Mouse (Mus musculus): ENCODE measurements around the gene Rflna.
A peak's percentile ranks its signal among the peaks of the same experiment; 100 is the strongest.

Gene Rflna

GRCm38 (mm10) chr5:125002969-125003872, at the start of gene Rflna:
Gene Rflna, plus strand, starts transcription at chr5:125003221.
- DNase-seq (ENCODE audit: low spot score in 2 of 2) = no peak

- peak; percentile 70 to 78 for DNase-seq (ENCODE audit: low spot score in 2 of 2)
Measured at GRCm38 (mm10) chr5:124954404-124955305, 48.4 kb upstream of the Rflna start.

- DNase-seq (ENCODE audit: low spot score in 2 of 2) = no peak
Measured at GRCm38 (mm10) chr5:124957491-124957890, 45.5 kb upstream of the Rflna start.

GRCm38 (mm10) chr5:124959099-124959498, 43.9 kb upstream of the Rflna start:
- no peak for DNase-seq (ENCODE audit: low spot score in 2 of 2)

- no peak for DNase-seq (ENCODE audit: low spot score in 2 of 2)
Measured at GRCm38 (mm10) chr5:124960131-124960901, 42.7 kb upstream of the Rflna start.

- DNase-seq (ENCODE audit: low spot score in 2 of 2) = no peak
Measured at GRCm38 (mm10) chr5:124961433-124961832, 41.6 kb upstream of the Rflna start.

DNA sequence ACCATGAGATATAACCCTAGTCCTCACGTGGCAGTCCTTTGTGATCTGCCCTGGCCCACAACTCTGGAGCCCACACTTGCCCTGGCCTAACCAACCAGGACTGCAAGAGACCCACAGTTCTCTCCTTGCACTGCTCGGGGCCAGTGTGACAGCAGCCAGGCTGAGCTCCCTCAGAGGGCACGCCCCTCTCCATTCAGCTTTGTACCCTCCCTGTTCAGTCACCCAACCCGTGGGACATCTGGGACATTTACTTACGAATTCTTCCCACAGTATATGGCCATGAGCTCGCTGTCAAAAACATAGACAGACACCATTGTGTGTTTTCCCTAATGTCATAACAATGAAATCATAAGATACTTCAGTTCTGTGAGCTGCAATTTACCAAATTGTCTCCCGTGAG, 40.3 kb upstream of the Rflna start:
- DNase-seq (ENCODE audit: low spot score in 2 of 2) = no peak

GRCm38 (mm10) chr5:124963806-124964672, 39.0 kb upstream of the Rflna start:
- DNase-seq (ENCODE audit: low spot score in 2 of 2) = no peak

- no peak for DNase-seq (ENCODE audit: low spot score in 2 of 2)
Measured at GRCm38 (mm10) chr5:124966622-124967332, 36.2 kb upstream of the Rflna start.

DNA sequence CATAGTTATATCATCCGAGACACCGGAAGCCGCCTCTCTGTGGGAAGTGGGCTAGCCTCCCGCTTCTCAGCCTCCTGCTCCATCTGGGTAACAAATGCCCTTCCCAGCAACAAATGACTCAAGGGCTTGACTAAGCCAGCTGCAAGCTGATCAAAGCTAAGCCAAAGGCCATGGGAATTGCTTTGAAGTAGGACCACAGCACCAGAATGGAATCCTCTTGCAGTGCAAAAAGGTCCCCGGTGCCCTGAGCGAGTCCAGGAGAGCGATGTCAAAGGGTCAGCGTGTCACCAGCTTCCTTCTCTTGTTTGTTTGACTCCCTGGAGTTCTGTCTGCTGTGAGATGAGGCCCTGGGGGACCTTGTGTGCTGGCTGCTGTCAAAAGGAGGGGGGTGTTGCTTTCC, 33.2 kb upstream of the Rflna start:
- DNase-seq (ENCODE audit: low spot score in 2 of 2) = no peak

GRCm38 (mm10) chr5:124986222-124986621, 16.8 kb upstream of the Rflna start:
- DNase-seq (ENCODE audit: low spot score in 2 of 2) = no peak

- DNase-seq (ENCODE audit: low spot score in 2 of 2) = no peak
Measured at GRCm38 (mm10) chr5:124986656-124987055, 16.4 kb upstream of the Rflna start.

GRCm38 (mm10) chr5:124989724-124990123, 13.3 kb upstream of the Rflna start:
- no peak for DNase-seq (ENCODE audit: low spot score in 2 of 2)

- DNase-seq (ENCODE audit: low spot score in 2 of 2) = no peak
Measured at GRCm38 (mm10) chr5:124992323-124992722, 10.7 kb upstream of the Rflna start.

GRCm38 (mm10) chr5:124992891-124993290, 10.1 kb upstream of the Rflna start:
- DNase-seq (ENCODE audit: low spot score in 2 of 2) = no peak

GRCm38 (mm10) chr5:124996816-124997215, 6.2 kb upstream of the Rflna start:
- DNase-seq (ENCODE audit: low spot score in 2 of 2) = no peak

- DNase-seq (ENCODE audit: low spot score in 2 of 2) = no peak
Measured at GRCm38 (mm10) chr5:124997913-124998312, 5.1 kb upstream of the Rflna start.

DNA sequence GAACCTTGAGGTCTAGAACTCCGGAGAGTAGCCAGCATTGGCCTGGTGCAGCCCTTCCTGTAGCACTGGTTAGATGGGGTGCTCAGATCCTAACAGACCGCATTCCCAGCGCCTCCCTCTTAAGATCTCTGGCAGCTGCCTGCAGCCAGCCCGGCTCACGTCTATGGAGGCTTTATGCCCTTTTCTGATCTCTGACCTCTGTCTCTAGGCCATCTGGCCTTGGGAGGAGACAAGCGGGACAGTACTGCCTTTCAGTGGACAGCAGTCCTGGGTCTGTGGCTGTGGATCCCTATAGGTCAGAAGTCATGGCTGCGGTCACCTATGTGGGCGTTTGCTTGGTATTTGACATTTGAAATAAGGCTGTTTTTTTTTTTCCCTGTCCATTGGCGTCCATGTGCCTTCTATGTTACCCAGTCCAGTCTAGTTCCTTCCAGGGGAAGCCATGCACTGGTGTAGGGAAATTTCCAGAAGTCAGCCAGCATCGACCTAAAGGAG, 2.2 kb upstream of the Rflna start:
- no peak for DNase-seq (ENCODE audit: low spot score in 2 of 2)

GRCm38 (mm10) chr5:125003873-125004255, 843 bp downstream of the Rflna start:
- no peak for DNase-seq (ENCODE audit: low spot score in 2 of 2)

Measured in natural killer cell, adult 2 months (primary cell).